Mouse (Mus musculus) cerebral cortex, adult 2 months (tissue): Measurements from ENCODE around the gene Gm13119.

ENCODE experiments used
- WGBS: fragments of 180-500 bp; shearing (Covaris S2); methylation state at CpG from one replicate; pipeline ENCODE4 v1.1.7; 2018; 5-methylcytosine and 5-hydroxymethylcytosine counted together

The Gm13119 gene

DNA sequence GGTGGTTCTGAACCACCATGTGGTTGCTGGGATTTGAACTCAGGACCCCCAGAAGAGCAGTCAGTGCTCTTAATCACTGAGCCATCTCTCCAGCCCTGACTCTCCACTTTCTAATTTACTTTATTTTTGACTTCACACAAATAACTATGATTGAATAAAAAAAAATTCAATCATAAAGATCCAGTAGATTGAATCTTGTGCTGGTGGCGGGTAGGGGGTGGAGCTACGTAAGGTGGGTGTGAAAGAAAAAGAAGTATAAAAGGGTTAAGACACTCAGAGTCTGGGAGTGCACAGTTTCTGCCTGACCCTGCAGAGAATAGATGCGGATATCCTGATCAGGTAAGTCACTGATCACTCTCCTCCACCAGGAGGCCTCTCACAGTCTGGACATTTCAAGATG lies at the start of gene Gm13119:
Gene Gm13119, plus strand, starts transcription at position 301 of the 400 bp plus-strand sequence.
- 87% methylated on average over 3 of the region's 3 CpGs for WGBS

DNA sequence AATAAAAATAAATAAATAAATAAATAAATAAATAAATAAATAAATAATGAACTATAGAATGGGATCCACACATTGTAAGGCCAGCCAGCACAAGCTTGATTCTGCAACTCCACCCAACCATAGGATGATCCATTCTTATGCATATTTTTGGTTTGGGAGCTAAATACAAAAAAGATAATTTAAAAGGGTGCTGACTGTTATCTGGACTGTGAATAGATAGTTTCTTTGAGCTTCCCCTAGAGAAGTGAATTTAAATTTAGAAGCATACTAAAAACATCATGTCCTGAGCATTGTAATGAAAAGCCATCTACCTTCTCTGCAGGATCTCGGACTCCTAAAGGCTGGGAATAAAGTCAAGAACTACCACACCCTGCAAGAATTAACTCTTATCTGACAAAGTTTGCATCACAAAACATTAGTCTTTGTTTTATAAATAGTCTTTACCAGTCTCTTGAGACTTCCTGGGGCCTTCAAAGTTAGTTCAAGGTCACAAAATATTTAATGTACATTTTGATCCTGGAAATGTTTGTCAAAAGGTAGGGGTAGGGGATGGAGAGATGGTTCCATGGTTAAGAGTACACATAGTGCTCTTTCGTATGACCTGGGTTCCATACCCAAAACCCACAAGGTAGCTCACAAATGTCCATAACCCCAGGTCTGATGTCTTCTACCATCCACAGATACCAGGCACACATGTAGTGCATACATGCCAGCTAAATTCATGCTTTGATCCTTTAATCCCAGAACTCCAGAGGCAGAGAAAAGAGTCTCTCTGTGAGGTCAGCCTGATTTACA lies 44.9 kb upstream of the Gm13119 start:
- 62% methylated on average over 2 of the region's 2 CpGs for WGBS

- 55% methylated on average over 4 of the region's 4 CpGs for WGBS
Measured at GRCm38 (mm10) chr4:144329949-144330348, 27.8 kb upstream of the Gm13119 start, which contains the start of gene Gm13128. Gm13128 (plus strand) TSS chr4:144330249.

- 76% methylated on average over 3 of the region's 3 CpGs for WGBS
Measured at GRCm38 (mm10) chr4:144335856-144336255, 21.9 kb upstream of the Gm13119 start.

DNA sequence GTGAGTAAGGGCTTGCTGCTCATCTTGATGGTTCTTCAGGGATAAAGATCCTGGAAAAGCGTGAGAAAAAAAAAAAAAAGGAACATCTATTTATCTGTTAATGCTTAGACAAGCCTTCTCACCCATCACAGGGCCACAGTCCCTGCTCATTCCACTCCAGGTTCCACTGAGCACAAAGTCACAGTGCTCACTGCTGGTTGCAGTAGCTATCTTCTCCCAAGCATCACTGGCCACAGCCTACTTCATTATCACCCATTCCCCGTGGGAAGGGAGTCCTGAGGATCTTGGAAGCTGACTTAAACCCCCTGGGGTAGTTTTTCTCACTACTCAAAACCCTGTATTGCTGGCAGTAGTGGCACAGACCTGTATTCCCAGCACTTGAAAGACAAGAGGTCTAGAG lies 20.2 kb downstream of the Gm13119 start, which contains the start of gene Pramef20:
Gene Pramef20, minus strand, starts transcription at position 23 of the 400 bp plus-strand sequence.
- WGBS, result 40% methylated on average over 2 of the region's 2 CpGs

DNA sequence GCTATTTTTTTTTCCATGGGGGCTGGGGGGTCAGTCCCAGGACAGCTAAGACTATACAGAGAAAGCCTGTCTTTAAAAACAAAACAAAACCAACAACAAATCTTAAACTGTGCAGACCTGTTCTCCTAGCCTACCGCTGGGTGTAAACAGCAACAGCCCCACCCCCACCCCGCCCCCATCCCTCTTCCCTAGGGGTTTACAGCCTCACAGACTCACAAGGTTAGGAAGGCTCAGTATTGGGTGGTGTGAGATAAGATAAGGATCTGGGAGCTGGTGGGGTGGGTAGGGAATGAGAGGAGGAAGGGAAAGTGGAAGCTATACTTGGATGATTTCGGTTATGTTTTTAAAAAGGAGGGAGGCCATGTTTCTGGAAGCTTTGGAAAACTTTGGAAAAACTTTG lies 38.6 kb downstream of the Gm13119 start:
- 45% methylated on average over 3 of the region's 3 CpGs for WGBS

- 75% methylated on average over 4 of the region's 4 CpGs for WGBS
Measured at GRCm38 (mm10) chr4:144402712-144403111, 45.0 kb downstream of the Gm13119 start.

DNA sequence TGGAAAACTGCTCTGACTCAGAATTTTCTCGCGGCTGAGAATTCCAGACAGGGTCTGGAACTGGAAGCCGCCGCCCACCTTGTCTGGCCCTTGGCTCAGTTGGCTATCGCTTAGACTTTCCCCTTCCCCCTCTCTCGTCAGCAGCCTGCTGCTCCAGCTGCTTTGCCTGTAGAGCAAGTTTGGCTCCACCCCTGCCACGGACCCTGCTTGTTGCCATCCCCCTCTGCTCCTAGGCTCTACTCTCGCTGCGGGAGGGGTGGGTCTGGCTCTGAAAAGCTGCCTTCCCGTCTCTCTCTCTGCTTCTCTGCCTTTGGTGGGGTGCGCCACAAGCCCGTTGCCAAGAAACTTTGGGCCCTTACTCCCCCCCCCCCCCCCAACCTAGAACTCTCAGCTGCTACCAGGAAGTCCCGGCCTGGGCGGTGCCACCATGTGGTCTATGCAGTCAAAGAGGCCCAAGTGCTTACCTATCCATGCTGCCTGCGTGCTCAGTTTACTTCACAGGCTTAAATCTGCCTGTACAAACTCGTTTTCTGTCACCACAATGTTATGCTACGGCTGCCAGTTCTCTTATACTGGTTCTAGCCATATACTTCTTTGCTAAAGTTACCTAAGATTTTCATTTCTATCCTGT lies 46.8 kb downstream of the Gm13119 start:
- WGBS, result 8% methylated on average over 17 of the region's 17 CpGs

DNA sequence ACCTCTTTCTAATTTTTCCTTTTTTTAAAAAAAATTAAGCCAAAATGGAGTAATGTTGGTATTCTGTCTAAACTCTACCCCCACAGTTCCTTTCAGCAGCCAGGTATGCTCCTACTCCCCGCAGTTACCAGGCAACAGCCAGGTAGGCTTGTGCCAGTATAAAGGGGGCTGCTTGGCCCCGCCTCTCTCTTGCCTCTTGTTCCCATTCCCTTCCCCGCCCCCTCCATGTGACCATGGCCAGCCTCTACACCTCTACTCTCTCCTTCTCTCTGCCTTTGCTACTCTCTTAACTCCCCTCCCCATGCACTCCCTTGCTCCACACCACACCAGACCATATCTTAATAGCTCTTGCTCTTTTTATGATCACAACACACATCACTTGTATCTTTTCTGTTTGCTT lies 48.5 kb downstream of the Gm13119 start:
- WGBS, result 76% methylated on average over 3 of the region's 3 CpGs

DNA sequence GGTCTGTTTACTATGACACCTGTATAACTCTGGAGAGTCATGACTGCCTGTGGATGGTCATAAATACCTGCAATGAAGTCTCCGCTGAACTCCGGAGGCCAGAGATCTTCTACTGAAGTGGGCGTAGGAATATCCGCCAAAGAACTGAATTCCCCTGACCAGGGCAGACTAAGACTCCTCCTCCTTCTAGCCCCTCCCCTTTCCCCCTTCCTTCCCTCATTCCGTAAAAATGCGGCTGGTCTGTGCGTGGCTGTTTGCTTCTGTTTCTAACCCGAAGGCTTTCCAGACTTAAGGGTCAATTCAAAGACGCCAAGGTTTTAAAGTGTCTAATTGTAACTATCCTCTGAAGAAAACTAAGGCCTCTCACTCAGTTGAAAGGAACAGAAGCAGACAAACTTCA lies 50.5 kb downstream of the Gm13119 start, which contains the start of gene Pramef12:
Gene Pramef12, minus strand, starts transcription at position 175 of the 400 bp plus-strand sequence.
- WGBS, result 78% methylated on average over 9 of the region's 9 CpGs
